Mouse (Mus musculus) liver, postnatal 0 days (tissue): ENCODE measurements around the gene Gm10282.

Experiments used
- CTCF ChIP-seq: sonication (generic); IDR thresholded peaks from 2 replicates; pipeline ENCODE4 v1.5.1; 2016; ENCODE audit warnings: antibody characterized with exemption, low read depth
- EP300 ChIP-seq: IDR thresholded peaks from 2 replicates; pipeline ENCODE4 v1.6.1; 2016; ENCODE audit warnings: antibody characterized with exemption, low read depth, mild to moderate bottlenecking

DNA sequence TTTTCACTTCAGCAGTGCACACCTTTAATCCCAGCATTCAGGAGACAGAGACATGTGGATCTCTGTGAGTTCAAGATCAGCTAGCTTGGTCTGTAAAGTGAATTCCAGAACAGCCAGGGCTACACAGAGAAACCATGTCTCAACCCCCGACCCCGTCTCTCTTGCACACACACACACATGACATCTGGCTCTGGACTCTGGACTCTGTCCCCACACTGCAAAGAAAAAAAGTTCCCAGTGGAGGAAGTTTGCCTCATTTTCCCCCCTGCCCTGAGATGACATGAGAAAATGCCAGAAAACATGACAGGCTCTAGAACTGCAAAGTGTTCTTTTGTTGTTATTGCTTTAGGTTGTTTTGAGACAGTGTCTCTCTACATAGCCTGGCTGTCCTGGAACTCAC lies 45.2 kb downstream of the Gm10282 start:
- no peak for TF ChIP-seq CTCF
- no peak for TF ChIP-seq EP300
